Mouse (Mus musculus) thymus, postnatal 25 days (tissue): ENCODE measurements around the gene Slc6a13.
A peak's percentile ranks its signal among the peaks of the same experiment; 100 is the strongest.

Experiments used
- DNase-seq: peaks from one replicate; pipeline ENCODE4 v3.0.0; 2022

The Slc6a13 gene

DNA sequence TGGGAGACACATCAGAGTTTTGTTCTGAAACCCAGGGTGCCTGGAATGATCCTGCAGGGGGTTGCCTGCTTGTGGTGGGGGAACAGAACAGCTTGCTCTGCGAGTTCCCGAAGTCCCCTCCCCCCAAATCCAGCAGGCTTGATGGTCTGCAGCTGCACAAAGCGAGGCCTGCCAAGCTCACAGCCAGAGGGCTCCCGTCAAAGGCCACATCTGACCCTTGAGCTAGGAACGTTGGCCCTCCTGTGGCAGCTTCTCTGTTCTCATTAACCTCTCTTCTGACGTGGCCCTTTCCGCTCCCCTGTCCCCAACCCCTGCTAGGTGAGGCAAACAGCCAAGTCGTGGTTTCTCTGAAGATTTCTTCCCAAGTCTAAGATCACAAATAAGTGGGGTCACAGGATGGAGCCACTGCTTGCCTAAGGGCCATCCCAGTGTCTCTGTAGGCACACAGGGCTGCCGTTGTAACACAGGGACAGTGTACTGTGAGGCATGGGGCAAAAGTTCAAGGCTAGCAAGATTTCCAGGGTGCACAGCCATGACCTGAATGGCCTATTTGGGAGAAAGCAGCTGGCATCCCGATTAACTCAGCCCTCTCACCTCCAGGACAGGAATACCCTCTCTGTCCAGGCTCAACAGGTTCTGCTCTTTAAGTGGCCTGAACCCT is 30.0 kb downstream of the Slc6a13 start:
- DNase-seq, result peak; percentile 28

DNA sequence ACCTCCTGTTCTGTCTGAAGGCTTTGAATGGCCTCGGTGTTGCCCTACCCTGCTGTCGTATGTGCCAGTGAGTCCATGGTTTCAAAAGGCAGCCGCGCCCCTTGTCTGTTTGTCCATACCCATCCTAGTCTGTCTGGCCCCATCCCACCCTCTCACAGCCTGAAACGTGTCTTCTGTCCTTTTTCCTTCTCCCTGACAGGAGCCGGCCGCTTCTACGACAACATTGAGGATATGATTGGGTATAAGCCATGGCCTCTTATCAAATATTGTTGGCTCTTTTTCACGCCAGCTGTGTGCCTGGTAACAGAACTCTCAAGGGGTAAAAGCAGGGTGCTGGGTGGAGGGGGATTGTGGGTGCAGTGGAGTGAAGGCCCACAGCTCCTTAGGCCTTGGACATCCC is 35.8 kb downstream of the Slc6a13 start:
- no peak for DNase-seq

DNA sequence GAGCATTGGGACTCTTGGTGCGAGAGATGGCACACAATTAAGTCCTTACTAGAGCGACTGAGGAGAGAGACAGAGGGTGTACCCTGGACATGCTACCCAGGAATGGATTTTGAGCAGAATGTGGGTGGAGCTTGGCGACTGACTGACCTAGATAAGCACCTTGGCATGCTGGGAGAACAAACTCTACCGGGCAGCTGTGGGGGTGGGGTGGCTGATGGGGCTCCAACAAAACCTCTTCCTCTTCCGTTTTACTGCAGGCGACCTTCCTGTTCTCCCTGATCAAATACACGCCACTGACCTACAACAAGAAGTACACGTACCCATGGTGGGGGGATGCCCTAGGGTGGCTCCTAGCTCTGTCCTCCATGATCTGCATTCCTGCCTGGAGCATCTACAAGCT is 36.5 kb downstream of the Slc6a13 start:
- DNase-seq, result peak; percentile 83

DNA sequence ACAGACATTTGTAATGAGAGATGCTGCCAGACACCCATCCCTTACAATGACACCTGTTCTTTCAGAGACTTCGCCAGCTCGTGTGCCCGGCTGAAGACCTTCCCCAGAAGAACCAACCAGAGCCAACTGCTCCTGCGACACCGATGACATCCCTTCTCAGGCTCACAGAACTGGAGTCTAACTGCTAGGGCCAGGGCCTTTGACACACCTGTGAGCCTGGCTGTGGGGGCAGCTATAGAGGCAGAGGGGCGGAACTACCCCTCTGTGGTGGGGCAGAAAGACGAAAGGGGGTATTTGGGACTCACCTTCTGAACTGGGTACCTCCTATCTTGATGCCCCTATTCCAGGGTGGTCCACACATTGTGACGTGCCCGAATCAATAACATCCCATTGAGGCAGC is 37.2 kb downstream of the Slc6a13 start:
- peak; percentile 36 for DNase-seq

DNA sequence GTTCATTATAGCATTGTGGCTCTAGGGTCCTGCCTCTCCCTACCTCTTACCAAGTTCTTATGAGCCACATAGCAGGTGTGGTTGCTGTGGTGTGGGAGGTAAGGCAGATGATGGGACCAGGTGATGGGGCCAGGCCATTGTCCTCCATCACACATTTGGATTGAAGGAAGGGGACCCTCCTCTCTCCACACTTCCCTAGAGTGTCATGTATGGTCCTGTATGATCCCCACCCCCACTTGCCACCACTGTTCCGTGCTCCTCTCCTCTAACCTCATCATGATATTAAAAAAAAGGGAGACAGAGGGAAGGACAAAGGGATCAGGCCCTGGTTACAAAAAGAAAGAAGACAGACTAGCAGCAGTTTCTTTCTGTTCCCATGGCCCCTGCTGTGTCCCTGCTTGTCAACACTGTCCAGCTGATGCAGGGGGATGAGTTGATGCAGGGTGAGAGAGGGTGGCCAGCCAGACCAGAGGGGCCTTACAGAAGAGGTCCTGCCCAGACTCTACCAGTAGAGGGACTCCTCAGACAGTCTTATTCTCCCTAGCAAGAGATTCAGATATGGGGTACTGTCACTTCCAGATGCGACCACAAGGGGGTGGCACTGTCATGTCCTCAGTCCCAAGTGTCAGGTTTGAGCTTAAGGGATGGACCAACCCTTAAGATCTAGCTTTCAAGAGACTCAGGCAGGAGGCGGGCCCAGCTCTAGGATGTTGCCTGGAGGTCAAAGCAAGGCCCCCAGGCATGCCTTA is 37.9 kb downstream of the Slc6a13 start:
- peak; percentile 83 for DNase-seq

DNA sequence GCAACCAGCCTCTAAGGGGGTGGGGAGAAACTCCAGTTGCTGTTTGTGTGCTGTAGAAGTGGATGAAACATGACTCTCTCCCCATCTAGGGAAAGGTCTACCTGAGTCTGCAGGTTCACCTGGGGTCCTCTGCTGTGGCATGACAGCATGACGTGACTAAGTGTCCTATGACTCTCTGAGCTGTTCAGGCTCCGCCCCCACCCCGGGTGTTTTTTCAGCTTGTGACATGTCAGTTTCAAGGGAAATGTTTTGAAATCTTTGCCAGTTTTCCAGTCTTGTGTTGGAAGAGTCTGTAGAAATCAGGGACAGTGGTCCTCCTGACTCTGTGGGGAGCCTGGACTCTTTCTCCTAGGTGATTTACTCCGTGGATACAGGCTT is 38.5 kb downstream of the Slc6a13 start:
- no peak for DNase-seq

DNA sequence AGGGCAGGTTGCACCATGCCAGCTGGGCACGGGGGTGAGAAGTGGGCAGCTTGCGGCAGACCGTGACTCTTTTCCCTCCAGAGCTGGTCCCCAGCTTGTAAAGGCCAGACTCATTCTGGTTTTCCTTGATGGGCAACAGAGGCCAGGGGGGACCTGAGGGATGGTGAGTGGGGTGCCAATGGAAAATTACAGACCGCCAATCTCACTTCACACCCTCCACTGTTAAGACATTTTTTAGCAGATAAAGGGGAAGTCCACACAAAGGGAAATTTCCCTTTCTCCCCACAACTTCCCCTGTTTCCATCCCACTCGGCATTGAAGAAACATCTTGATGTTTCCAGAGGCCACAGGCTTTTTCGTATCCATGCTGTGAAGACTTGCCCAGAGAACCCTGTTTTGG is 41.6 kb downstream of the Slc6a13 start:
- no peak for DNase-seq

DNA sequence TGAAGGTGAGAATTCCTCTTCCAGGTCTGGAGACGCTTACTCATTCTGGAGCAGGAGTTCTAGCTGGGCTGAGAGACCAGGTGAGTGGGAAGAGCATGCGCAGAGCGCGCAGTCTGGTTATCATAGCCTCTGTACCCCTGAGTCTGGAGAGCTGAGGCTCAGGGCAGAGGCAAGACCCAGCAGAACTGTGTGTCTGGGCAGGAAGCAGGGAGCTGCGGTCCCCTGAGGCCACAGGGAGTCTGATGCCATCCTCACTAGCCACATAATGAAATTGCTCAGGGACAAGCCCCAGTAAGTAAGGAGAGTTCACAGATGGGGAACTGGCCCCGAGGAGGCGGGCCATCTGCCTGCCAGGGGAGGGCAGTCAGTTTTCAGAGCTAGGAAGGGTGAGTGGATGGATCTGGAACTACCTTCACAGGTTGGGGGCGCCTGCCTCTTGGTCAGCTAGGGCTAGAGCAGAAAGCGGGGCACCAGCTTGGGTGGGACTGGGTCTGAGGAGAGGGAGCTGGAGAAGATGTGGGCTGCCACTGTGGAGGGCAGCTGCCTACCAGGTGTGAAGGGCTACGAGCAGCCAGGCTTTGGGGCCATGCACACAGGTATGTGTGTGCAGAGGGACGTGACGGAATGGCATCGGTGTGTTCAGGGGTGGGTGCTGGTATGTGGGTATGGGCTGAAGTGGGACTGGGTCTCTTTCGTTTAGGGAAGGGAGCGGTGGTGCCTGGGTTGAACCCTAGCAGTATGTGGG is 43.2 kb downstream of the Slc6a13 start, which contains the start of gene Slc6a12:
Gene Slc6a12, plus strand, starts transcription at position 51 of the 745 bp plus-strand sequence.
- no peak for DNase-seq

DNA sequence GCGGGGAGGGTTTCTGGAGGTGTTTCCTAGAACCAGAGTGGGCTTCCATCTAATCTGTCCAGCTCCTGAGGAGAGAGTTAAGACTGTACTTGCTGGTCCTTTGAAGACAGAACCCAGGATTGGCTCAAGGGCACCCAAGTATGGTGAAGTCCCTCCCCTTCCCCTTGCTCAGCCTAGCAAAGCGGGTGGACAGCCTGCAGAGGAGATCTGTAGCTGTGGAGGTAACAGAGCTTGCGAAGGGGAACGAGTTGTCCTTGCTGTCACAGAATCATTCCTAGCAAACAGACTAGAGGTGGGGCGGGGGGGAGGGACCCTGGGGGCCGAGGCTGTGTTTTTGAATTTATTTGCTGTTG is 43.7 kb downstream of the Slc6a13 start:
- DNase-seq, result no peak

DNA sequence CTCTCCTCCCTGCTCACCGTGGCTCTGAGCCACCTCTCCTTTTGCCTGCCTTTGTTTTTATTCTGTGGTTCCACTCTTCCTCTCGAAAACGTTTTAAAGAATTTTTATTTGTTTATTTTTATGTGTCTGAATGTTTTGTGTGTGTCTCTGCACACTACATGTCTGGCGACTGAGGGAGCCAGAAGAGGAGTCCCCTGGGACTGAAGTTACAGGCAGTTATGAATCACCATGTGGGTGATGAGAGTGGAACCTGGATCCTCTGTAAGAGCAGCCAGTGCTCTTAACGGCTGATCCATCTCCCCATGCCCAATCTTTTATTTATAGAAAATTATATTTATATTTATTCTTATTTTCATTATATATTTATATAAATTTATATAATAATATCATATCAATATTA is 44.3 kb downstream of the Slc6a13 start:
- DNase-seq, result no peak

DNA sequence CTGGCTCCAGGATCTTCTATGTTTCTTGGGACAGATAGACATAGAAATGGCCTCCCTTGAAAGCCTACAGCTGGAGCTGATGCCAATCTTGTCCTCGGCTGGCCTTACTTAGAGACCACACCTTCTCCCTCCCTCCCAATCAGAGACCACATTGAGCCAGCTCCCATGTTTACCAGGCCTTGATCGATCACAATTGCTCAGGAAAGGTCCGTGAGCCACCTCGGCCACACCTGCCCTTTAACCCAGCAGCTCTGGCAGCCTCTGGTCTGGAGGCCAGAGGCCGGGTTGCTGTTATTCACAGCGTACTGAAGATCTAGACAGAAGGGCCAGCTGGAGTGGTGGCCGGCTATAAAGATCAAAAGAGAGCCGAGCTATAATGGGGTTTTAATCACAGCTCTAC is 46.4 kb downstream of the Slc6a13 start:
- no peak for DNase-seq

DNA sequence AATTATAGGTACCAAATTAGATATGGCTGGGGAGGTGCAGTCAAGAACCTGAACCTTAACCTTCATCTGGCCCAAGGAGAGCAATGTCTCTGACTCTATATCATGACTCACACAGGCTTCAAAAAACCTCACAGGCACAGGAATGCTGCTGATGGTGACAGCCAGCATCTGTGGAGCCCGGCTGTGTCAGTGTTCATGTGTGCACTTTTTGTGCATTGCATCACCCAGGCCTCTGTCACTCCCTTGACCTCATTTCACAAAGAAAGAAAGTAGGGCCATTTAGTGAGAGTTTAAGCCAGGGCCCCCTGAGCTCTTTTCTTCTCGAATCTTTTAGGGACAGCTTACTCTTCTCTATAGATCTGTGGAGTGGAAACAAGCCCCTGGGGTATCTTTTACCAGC is 52.2 kb downstream of the Slc6a13 start:
- no peak for DNase-seq

DNA sequence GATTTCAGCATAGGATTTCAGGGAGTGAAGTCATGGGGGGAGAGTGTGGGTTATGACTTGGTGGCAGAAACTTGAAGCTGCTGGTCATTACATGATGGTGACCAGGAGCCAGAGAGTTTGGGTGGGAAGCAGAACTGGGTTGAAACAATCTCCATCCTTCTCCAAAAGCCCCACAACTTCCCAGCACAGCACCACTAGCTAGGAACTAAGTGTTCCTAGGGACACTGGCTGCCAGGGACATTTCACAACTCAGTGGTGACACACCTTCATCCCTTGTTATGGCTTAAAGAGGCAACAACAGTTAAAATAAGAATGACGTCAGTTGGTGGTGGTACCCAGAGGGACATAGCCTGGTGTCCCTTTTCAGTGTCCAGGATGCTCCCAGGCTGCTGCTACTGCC is 56.0 kb downstream of the Slc6a13 start:
- no peak for DNase-seq

DNA sequence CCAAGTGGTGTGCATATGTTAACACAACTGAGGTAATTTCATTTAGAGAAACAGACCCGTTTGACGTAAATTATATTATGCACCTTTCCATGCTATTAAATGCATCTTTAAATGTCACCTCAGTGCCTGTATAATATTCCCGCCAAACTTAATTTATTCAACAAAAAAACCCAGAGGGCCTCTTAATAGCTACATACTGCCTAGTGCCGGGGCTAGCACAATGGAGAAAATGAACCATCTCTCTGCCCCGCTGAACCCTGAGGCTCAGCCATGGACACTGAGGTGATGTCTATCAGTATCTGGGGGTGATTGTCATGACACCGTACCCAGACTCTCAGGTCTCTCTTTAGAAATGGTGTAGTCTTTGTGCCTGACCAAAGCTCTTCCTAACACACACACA is 57.2 kb downstream of the Slc6a13 start:
- DNase-seq, result no peak

DNA sequence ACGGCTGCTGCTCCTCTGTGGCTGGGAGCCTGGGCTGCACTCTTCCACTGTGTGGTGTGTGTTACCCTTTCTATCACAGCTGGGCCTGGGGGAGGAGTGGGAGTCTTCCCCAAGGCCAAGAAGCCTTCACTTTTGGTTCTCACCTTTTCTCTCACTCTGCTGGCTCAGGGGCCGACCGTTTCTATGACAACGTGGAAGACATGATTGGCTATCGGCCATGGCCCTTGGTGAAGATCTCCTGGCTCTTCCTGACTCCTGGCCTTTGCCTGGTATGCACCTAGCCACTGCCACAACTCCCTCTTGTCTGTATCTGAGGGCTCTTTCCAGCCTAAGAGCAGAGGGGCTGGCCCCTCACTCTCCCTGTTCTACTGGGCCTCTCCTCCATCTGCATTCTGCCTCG is 63.0 kb downstream of the Slc6a13 start:
- no peak for DNase-seq

DNA sequence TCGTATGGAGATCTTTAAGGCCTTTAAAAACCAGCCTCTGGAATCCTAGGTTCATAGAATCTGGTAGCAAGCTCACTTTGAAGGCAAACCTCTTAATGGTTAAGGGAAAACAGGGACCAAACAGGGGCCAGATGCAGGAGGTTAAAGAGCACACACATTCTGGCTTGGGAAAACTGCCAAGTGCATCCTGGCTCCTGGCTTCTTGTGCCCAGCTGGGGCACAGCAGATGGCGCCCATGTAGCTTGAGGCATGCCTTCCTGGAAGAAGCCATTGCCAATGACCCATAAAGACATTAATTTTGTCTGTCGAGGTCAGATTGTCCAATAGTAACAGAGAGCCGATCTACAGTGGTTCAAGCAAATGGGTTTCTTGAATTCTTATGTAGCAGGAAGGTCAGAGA is 63.9 kb downstream of the Slc6a13 start:
- no peak for DNase-seq

DNA sequence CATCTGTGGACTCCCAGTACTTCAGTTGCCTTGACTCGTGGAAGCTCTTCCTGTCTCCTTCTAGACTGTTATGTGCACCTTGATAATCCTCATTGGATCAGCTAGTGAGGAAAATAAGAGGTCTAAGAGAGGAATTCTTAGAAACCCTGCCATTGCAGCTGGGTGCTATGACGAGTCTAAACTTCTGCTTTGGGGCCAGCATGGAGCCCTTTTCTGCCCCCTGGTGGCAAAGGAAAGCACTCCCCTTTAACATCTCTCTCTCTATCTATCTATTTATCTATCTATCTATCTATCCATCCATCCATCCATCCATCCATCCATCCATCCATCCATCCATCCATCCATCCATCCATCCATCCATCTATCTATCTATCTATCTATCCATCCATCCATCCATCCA is 66.5 kb downstream of the Slc6a13 start:
- DNase-seq, result peak; percentile 30

DNA sequence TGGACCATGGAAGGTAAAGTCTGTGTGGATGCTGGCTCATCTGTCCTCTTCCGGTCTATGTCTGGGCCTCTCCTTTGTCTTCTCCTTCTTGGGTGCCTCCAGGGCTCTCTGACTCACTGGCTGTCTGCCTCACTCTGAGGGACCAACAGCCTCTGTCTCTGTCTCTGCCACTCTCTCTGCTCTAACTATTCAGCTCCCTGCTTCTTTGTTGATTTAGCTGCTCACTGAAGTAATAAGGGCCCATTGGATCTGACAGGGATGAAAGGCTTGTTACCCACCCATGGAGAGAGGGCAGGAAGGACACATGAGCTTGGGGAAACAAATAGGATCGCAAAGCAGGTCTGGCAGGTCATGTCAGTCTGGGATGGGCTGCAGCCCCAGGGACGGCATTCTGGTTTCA is 67.1 kb downstream of the Slc6a13 start:
- no peak for DNase-seq

DNA sequence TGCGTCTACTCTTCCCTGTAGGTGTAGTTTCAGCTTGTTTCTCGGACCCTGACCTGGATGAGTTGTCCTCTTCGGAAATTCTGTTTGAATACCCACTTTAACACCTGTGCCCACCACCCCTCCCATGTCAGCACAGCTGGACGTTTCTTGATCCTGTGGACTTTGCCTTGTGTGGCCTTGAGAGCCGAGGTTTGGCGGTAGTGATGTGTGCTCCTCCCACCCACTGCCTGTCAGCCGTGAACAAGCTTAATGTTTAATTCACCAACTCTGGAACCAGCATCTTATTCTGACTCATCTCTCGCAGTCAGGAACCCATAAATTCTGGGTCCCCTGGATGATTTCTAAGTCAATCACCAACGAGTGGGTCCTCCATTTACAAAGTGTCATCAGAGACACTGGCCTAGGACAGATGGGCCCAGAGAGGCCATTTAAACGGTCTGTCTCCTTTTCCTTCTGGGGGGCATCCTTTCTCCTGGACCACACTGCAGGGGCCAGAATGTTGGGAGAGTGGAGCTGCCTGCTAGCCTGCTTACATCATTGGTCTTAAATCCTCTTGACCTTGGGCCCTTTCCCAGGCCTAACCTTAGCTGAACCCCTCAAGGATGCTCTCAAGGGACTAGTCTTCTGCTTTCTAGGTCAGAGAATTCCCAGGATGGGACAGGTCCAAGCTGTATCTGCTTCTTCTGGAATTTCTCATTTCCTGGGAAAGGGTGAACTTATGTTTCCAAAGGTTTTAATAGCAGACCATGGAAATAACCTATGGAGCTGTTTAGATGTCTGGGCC is 71.4 kb downstream of the Slc6a13 start:
- no peak for DNase-seq

DNA sequence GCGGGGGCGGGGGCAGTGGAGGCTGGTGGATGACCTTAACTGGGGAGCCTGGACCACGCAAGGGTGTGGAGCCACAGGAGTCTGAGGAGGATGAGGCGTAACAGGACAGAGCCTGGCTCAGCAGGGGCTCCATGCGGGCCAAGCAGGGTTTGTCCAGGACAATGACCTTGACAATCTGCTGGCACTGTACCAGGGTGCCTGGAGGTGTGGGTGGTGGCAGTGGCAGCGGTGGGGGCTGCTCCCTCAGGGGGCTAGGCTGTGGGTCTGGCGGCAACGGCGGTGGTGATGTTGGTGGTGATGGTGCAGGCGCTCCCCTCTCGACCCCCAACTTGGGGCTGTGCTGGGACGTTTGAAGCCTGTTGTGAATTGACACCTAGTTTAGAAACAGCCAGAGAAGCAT is 76.1 kb downstream of the Slc6a13 start:
- no peak for DNase-seq

DNA sequence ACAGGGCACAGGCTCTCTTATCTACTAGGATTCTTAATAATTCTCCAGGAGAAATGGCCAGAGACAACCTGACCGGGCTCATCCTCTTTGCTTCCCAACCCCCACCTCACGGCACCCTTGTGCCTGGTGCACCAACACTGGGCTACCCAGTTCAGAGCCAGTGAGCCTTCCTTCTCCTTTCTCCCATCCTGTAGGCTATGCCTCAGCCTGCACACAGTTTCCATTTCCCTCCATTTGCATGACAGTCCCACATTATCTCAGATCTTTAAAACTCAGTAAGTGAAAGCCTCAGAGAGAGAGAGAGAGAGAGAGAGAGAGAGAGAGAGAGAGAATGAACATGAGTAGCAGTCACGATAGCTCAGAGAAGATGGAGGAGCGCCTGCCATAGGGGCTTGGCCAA is 78.2 kb downstream of the Slc6a13 start:
- no peak for DNase-seq

DNA sequence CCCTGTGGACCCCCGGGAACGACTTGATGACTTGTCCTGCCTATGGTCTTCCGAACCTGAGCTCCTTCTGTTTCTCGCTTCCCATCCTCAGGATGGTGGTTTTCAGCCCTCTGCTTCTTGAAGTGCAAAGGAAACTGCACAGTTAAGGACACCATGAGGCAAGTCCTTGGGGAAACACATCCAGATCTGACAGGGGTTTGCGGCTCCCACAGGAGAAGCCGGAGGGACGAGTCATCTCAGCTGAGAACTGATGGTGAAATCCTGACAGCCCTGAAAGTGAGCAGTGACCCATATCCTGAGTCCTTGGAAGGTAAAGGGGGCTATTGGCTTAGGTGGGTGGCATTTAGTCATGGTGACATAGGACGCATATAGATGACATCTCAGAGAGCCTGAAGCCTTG is 80.5 kb downstream of the Slc6a13 start:
- no peak for DNase-seq

DNA sequence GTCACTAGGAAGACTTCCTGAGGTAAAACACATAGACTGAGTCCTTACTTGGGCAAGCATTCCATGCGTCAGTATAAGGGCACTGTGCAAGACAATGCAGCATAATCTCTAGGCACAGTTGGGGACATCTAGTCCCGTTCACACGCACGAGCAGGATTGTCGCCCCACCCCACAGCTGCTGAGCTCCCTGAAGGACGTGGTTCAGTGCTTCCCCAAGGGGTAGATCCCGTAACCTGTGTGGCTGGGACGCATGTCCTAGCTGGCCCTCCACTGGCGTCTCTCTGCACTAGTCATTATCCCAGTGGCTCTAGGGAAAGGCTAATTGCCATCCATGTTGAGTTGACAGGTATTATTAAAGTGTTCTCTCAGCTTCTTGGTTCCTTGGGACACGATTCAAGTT is 82.0 kb downstream of the Slc6a13 start:
- DNase-seq, result no peak
